Mouse (Mus musculus) natural killer cell, adult 2 months (primary cell): ENCODE measurements around the gene Il18rap.
"Not testable (repeated sequence)": the region's sequence is repeated elsewhere in the genome, so short reads cannot be mapped to it uniquely, and the experiment has no call there.

Experiments used
- DNase-seq, 2 experiments: peaks; one replicate each; pipeline ENCODE4 v3.0.0; 2022; ENCODE audit warnings: low spot score in 2 of 2

The Il18rap gene

GRCm38 (mm10) chr1:40544650-40545049, 29.5 kb downstream of the Il18rap start:
- DNase-seq: peak; percentile 65 to 67

GRCm38 (mm10) chr1:40546645-40547044, 31.5 kb downstream of the Il18rap start:
- DNase-seq: no peak

DNA sequence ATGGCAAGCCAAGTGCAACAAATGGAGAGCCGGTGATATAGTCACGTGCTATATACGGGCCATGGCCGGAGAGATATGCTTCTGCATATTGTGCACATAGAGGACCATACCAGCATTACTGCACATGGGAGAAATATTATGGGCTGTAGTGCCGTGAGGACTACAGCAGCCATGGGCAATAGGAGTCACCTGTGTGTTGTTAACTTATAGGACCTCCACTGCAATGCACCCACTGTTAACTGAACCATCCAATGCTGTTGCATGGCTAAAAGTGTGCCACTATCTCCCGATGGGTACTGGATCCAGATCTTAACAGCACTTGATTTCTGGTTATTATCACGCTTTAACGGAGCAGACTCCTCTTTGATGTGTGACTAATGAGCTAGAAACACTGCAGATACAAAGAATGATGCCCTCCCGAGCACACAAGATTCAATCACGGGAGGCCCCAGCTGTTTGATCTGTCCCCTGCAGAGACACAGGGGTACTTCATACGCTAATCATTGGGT, 32.0 kb downstream of the Il18rap start:
- DNase-seq: no peak

- DNase-seq: no peak
Measured at GRCm38 (mm10) chr1:40547762-40548161, 32.6 kb downstream of the Il18rap start.

GRCm38 (mm10) chr1:40569374-40569773, 54.2 kb downstream of the Il18rap start:
- DNase-seq: no peak

- DNase-seq: peak; percentile 8
Measured at GRCm38 (mm10) chr1:40579784-40580183, 64.6 kb downstream of the Il18rap start, which contains the start of gene Slc9a4. Gene Slc9a4, plus strand, starts transcription at chr1:40580081.

DNA sequence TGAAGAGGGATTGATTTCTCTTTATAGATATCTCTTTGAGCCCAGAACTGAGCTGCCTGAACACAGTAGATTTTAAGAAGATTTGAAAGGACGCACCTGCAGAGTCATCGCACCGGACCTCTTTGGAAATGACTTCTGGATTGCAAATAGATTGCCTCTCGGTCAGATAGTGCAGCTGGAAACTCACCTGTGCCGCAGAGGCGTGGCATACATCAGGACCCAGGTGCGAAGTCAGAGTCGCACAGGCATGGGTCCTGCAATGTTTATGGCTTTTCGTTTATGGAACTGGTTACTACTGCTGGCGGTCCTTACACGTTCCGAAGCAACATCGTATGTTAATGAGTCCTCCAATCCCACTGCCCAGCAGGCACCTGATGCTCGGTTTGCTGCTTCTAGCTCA, 65.1 kb downstream of the Il18rap start:
- no peak for DNase-seq

DNA sequence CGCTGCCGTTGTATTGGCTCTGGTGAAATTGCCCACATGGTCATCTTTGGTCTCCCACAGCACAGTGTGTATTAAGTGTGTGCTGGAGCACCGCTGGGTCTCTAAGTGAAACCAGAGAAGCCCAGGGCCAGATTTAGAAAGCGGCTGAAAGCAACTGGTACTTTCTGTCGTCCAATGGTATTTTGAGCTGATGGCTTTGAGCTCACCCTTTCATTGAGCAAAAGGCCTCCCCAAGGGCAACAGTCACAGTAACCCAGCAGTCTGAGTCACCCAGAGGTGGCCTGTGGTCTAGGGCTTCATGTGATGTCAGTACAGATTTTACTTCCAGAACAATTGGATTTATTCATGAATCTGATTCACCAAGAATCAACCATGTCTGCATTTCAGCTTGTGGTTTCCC, 71.6 kb downstream of the Il18rap start:
- DNase-seq: no peak

DNA sequence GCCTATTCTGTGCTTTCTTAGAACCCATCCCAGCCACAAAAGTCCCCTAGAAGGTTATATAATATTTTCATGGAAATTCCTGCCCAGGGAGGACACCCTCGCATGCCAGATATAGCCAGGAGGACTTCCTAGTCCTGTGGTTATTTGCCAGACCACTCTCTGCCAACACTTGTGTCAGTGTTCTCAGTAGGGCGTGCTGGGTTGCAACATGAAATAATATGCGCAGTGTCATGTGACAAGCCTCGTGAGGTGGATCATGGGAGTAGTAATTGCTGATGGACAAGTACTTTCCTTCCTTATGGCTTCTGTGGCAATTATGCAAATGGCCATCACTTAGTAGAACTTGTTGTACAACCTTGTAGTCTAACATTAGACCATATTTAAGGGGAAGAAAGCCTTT, 75.8 kb downstream of the Il18rap start:
- DNase-seq: no peak

DNA sequence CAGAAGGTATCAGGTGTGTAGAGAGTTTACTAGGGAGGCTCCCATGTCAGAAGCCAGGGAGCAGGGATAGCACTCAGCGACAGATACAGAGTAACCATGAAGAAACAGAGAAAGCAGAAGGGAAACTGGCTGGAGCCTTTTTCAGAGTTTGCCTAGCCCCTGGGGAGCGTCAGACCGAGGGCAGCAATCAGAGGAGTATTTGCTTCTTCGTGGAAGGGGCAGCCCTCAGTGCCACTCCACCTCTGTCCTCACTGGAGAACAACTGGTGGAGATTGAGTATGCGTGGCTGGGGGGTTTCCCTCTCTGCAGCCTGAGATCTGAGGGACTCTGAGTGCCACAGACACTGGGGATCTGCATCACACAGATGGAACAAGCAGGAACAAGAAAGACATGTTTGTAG, 82.7 kb downstream of the Il18rap start:
- no peak for DNase-seq

DNA sequence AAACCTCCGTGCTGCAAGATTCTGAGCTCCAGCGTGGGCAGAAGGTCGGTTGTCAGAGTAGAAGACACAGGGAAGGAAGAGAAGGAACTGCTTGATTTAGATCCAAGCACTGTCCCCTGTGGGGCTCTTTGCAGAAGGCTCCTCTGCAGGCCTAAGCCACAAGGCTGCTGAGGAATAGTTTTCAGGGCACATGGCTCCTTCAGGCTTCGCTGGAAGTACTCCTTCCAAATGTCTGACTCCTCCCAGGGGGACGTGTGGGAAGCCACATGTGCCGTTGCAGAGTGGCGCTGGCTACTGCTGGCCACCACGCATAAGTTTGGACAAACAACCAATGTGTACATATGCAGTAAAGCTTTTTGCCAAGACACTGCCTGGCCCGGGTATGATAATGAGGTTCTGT, 84.5 kb downstream of the Il18rap start:
- not testable (repeated sequence) for DNase-seq

DNA sequence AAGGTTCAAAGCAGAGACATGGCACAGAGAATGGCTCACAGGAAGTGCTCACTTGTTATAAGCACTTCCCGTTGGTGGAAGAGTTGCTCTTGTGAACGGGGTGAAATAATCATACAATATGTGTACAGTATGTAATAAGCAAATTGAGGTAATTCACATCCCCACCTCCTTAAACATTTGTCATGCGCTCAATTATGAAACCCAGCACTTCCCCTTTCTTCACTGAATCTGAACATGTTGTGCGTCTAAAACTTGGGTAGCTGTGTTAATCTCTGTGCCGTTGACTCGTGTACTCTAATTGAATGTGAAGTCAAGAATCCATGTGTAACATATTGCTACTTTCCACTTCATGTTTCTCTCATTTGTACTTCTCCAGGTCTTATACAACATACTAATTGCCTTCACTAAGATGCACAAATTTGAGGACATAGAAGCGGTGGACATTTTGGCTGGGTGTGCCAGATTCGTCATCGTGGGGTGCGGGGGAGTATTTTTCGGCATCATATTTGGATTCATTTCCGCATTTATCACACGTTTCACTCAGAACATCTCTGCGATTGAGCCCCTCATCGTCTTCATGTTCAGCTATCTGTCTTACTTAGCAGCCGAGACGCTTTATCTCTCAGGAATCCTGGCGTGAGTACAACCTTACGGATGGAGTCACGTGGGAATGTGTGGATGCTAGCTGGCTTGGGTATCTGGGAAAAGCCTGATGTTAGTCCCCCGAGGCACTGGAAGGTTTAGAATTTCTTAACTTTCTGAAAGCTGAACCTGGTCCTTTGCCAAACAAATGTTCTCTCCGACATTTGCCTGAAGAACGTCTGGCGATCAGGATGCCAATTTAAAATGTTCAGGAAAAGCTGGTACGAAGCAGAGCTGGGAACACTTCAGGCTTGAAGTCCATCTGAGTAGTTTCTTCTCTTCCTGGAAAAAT, 85.5 kb downstream of the Il18rap start:
- DNase-seq: no peak
